Mouse (Mus musculus) layer of hippocampus, postnatal 25 days (tissue): ENCODE results near the gene 1700001L19Rik. TPM values are rescaled to one million over a fixed set of nuclear protein-coding genes. Genes with fewer than 3 reads are reported as not detected.
A peak's percentile ranks its signal among the peaks of the same experiment; 100 is the strongest.

ENCODE experiments used
- DNase-seq, 2 experiments: peaks; one replicate each; pipeline ENCODE4 v3.0.0; 2022; ENCODE audit warnings: mixed read lengths in 2 of 2, low spot score in 1 of 2; ENCODE audit errors: extremely low spot score in 1 of 2
- total RNA-seq, 2 experiments: library from RNA; stranded (reverse); gene quantifications; 2 replicates each; pipeline ENCODE4 v1.2.3; 2021

The 1700001L19Rik gene
- total RNA-seq, 2 experiments from 2014 or later = 14.1 to 14.3 TPM

DNA sequence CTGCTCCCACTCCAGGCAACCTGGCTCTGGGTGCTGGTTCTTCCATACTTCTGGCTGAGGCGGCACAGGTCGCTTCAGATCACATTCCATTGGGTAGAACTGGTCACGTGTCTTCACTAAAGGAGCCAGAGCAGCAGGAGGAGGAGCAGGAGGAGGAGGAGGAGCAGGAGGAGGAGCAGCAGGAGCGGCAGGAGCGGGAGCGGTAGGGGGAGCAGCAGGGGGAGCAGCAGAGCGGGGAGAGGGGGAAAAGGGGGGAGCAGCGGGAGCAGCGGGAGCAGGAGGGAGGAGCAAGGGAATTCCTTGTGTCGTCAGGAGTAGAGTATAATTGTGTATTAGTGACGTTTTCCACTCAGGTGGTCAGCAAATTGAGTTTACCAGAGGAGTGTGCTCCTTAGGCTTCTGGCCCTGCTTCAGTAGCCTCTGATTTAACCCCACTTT, 8.5 kb downstream of the 1700001L19Rik start:
- no peak for DNase-seq

DNA sequence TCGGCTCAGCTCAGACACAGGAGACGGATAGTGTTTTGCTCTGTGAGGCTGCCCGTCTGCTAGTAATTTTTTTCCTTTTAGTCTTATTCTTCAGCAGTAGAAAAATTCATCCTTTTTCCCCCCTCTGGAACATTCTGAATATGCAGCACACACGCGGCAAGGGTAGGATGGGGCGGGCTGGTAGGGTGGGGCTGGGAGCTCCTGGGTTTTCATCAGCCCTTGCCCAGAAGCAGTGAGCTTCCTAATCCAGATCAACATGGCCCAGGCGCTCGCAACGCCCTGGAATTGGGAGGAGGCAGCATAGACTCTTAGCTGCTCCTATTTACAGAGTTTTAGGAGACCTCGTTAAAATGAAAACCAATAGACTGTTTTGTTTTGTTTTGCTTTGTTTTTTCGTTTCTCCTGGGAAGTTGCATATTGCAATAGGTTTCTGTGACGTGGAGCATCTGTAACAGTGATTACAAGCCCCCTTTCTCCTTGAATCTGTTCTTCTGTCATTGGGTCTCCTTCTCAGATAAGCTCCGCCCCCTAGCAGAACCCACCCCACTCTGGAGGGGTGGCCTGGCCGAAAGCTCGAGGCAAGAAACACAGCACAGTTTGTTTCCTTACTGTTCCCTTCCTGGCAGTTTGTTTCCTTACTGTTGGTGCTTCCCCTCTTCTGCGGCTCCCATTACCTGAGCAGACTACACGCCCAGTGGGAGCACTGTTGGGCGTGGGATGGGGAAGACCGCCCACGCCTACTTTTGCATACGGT, 10.6 kb downstream of the 1700001L19Rik start:
- peak in 1 of 2 experiments; percentile 22 for DNase-seq

DNA sequence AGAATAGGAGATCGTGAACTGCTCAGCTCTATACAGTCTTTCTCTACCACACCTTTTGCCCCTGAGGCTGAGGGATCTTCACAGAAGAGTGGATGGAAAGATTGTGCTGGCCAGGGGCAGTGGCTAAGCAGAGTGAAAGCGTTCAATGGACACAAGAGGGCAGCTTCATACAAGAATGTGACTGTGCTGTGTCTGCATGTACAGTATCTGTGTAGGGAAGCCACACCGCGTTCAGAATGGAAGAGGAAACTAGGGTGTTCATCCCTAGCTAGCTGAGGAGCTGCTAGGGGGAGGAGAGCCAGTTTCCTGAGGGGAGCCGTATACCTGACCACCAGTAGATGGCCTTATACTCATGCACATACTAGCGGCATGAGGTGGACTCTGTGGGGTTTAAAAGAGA, 25.6 kb downstream of the 1700001L19Rik start:
- DNase-seq = no peak

DNA sequence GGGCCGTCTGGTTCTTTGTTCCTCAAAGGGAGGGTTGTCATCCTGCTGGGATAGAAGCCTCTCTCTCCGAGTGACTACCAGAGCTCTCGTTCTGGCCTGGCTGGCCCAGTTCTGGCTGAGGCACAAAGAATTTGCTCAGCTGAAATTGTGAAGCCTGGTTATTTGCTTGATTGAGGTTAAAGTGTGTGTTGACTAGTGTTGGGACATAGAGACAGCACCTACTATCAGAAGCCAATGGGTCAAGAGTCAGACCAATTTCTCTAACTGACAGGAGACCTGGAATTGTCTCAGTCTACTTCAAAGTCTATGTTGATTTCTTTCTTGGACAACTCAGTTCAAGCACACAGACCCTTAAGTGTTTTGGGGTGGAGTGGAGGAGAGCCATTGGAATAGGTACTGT, 29.8 kb downstream of the 1700001L19Rik start:
- DNase-seq = no peak

DNA sequence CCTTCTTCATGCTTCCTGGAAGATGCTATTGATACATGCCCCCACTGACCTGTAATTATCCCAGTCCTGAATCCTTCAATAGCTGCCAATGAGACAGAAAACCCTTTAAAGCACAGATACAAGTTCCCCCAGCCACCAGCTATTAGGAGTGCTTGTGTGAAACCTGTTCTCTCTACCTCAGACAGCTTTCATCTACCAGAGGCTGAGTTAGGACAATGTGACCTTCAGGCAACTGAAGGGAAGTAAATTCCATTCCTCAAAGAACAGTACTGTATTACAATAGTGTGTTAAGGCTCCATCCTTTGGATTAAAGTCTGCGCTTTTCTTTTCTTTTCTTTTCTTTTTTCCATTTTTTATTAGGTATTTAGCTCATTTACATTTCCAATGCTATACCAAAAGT, 45.6 kb downstream of the 1700001L19Rik start:
- no peak for DNase-seq

Other genes starting within 250 kb of the 1700001L19Rik start
- 10 to 100 TPM; 23.3 to 28.3 TPM for gene Mtrr, start 15.3 kb upstream of the 1700001L19Rik start, total RNA-seq
- 10 to 100 TPM; 15.0 to 21.1 TPM for gene Fastkd3, start 15.2 kb upstream of the 1700001L19Rik start, total RNA-seq